Mouse (Mus musculus) forebrain, embryonic 15.5 days (tissue): ENCODE measurements at regions not wholly inside any gene's neighbourhood (a gene's known extent, or its start where the extent isn't known, plus 50 kb on each side); places are given as distances from the start of the nearest gene placed in this dataset.
"Not testable (repeated sequence)": the region's sequence is repeated elsewhere in the genome, so short reads cannot be mapped to it uniquely, and the experiment has no call there.

ENCODE experiments used
- ATAC-seq: fragments of 200-750 bp; cut with Nextera tagmentation; replicated peaks from 2 replicates; pipeline ENCODE4 v1.8.0; 2017; ENCODE audit warnings: mild to moderate bottlenecking, moderate TSS enrichment, moderate library complexity
- H3K27ac ChIP-seq: fragments of 300-500 bp; sonication (generic); replicated peaks from 2 replicates; pipeline ENCODE4 v1.5.1; 2015; ENCODE audit warnings: mild to moderate bottlenecking, inconsistent platforms
- H3K27me3 ChIP-seq: fragments of 300-500 bp; sonication (generic); 2 replicates; pipeline ENCODE4 v1.6.1; 2015; ENCODE audit warnings: inconsistent platforms
- H3K36me3 ChIP-seq: fragments of 300-500 bp; sonication (generic); 2 replicates; pipeline ENCODE4 v1.6.1; 2015; ENCODE audit warnings: mild to moderate bottlenecking, inconsistent platforms
- H3K4me1 ChIP-seq: fragments of 300-500 bp; sonication (generic); 2 replicates; pipeline ENCODE4 v1.6.1; 2015; ENCODE audit warnings: inconsistent platforms
- H3K4me2 ChIP-seq: fragments of 300-500 bp; sonication (generic); replicated peaks from 2 replicates; pipeline ENCODE4 v1.6.1; 2015; ENCODE audit warnings: mild to moderate bottlenecking, inconsistent platforms
- H3K4me3 ChIP-seq: fragments of 300-500 bp; sonication (generic); 2 replicates; pipeline ENCODE4 v1.5.1; 2015; ENCODE audit warnings: mild to moderate bottlenecking, inconsistent platforms
- H3K9ac ChIP-seq: fragments of 300-500 bp; sonication (generic); replicated peaks from 2 replicates; pipeline ENCODE4 v1.6.1; 2015; ENCODE audit warnings: mild to moderate bottlenecking, inconsistent platforms
- H3K9me3 ChIP-seq: fragments of 300-500 bp; sonication (generic); 2 replicates; pipeline ENCODE4 v1.6.1; 2016; ENCODE audit warnings: inconsistent platforms
- WGBS: fragments of 180-500 bp; shearing (Covaris S2); methylation state at CpG from one replicate; pipeline ENCODE4 v1.1.7; 2015; ENCODE audit warnings: mixed read lengths; 5-methylcytosine and 5-hydroxymethylcytosine counted together

DNA sequence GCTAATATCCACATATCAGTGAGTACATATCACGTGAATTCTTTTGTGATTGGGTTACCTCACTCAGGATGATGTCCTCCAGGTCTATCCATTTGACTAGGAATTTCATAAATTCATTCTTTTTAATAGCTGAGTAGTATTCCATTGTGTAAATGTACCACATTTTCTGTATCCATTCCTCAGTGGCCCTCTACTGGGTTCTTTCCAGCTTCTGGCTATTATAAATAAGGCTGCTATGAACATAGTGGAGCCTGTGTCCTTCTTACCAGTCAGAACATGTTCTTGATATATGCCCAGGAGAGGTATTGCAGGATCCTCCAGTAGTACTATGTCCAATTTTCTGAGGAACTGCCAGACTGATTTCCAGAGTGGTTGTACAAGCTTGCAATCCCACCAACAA, 884.0 kb upstream of the Lrrc4c start:
- ATAC-seq, H3K9me3 ChIP-seq, H3K27ac ChIP-seq, H3K9ac ChIP-seq, H3K4me1 ChIP-seq, H3K4me2 ChIP-seq, H3K36me3 ChIP-seq, H3K27me3 ChIP-seq, H3K4me3 ChIP-seq: not testable (repeated sequence)
- 75% methylated on average over 1 of the region's 1 CpGs for WGBS

DNA sequence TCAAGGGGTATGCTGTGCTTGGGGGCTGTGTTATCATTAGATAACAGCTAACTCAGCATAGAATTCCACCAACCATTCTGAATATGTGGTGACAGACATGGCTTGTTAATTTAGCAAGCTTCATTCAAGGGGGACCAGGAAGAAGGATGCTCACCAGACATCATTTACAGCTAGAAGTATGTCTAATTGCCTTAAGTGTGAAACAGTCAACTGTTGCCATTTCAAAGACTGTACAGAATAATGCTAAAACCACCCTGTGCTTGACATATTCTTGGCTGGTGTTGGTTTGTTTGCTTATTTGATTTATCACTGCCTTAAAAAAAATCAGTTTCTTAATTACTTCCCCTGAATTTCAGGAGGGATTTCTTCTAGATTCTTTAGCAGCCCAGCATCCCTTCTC, 877.0 kb upstream of the Lrrc4c start:
- Histone ChIP-seq H3K9me3 (no peaks in the 10 kb centered on the region), H3K4me3 (no peak overlapping the region), H3K27me3 (no peaks in the 10 kb centered on the region), H3K36me3 (no peaks in the 10 kb centered on the region), H3K27ac (no peak overlapping the region), H3K4me2 (no peak overlapping the region), H3K9ac (no peak overlapping the region), H3K4me1 (no peaks in the 10 kb centered on the region)
- ATAC-seq, result peak; percentile 90

- Histone ChIP-seq H3K9ac (no peak overlapping the region), H3K27me3 (no peaks in the 10 kb centered on the region), H3K36me3 (no peaks in the 10 kb centered on the region), H3K9me3 (no peaks in the 10 kb centered on the region), H3K27ac (no peak overlapping the region), H3K4me2 (no peak overlapping the region), H3K4me3 (no peak overlapping the region), H3K4me1 (no peaks in the 10 kb centered on the region)
- ATAC-seq, result no peak
- 69% methylated on average over 2 of the region's 2 CpGs for WGBS
These were observed 874.6 kb upstream of the Lrrc4c start for GRCm38 (mm10) chr2:95443245-95443799.

GRCm38 (mm10) chr2:95448897-95449296, 869.1 kb upstream of the Lrrc4c start:
- Histone ChIP-seq H3K27me3 (no peaks in the 10 kb centered on the region), H3K36me3 (no peaks in the 10 kb centered on the region), H3K9me3 (no peaks in the 10 kb centered on the region), H3K4me1 (no peaks in the 10 kb centered on the region), H3K9ac (no peak overlapping the region), H3K4me3 (no peak overlapping the region), H3K27ac (no peak overlapping the region), H3K4me2 (no peak overlapping the region)
- peak; percentile 66 for ATAC-seq
- 0% methylated on average over 1 of the region's 1 CpGs for WGBS

DNA sequence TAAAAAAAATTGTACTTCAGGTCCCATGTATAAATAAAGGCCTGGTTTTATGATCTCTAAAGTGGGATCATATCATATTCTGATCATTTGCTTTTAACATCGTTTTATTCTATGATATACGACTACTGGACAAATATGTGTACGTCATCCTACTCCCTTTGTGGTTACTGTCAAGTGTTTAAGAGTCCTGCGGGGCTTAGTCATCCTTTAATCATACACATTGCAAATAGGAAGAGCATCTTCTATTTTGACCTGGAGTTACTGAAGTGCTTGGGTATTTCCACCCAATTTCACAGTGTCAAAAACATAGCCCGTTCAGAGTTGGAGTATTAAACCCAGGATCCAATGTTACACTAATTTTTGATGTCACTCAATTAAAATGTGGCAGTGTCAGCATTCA, 838.1 kb upstream of the Lrrc4c start:
- no peaks in the 10 kb centered on the region for H3K36me3 ChIP-seq
- H3K4me3 ChIP-seq, result no peak overlapping the region
- ATAC-seq, result no peak
- WGBS, result 91% methylated on average over 5 of the region's 5 CpGs
- no peaks in the 10 kb centered on the region for H3K27me3 ChIP-seq
- no peak overlapping the region for H3K9ac ChIP-seq
- no peak overlapping the region for H3K4me2 ChIP-seq
- no peaks in the 10 kb centered on the region for H3K4me1 ChIP-seq
- H3K9me3 ChIP-seq, result no peaks in the 10 kb centered on the region
- no peak overlapping the region for H3K27ac ChIP-seq

GRCm38 (mm10) chr2:95483397-95483796, 834.6 kb upstream of the Lrrc4c start:
- no peak overlapping the region for H3K9ac ChIP-seq
- WGBS, result 82% methylated on average over 2 of the region's 2 CpGs

DNA sequence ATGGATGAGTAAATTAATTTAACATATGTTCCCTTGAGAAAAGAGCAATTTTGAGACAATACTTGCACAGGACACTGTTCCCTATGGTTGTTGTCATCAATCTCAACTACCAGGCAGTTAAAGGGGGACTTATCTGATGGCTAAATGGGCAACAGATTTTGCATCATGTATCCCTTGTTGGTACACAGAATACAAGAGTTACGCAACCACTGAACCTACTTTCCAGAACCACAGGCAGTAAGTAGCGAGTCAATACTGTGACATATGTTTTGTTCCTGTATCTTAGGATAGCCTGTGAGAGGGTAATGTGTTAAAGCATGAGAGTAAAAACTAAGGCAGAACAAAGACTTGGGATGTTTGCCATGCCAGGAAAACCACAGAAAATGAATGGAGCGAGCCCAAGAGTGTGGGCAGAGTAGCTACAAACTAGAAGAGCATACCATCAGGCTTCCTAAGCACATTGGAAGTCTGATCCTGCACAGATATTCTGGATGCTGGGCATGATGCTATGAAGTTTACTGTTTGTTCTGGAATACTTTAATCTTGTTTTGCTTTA, 830.3 kb upstream of the Lrrc4c start:
- Histone ChIP-seq H3K27ac (no peak overlapping the region), H3K36me3 (no peaks in the 10 kb centered on the region), H3K4me1 (no peaks in the 10 kb centered on the region), H3K4me3 (no peak overlapping the region), H3K4me2 (no peak overlapping the region), H3K9me3 (no peaks in the 10 kb centered on the region), H3K27me3 (no peaks in the 10 kb centered on the region), H3K9ac (no peak overlapping the region)
- 90% methylated on average over 3 of the region's 3 CpGs for WGBS
- no peak for ATAC-seq

More at GRCm38 (mm10) chr2:95483397-95483796, 834.6 kb upstream of the Lrrc4c start:
- H3K9me3 ChIP-seq, result no peaks in the 10 kb centered on the region
- no peak overlapping the region for H3K27ac ChIP-seq
- ATAC-seq, result no peak
- no peaks in the 10 kb centered on the region for H3K36me3 ChIP-seq
- H3K4me1 ChIP-seq, result no peaks in the 10 kb centered on the region
- H3K4me2 ChIP-seq, result no peak overlapping the region
- H3K4me3 ChIP-seq, result no peak overlapping the region
- no peaks in the 10 kb centered on the region for H3K27me3 ChIP-seq

DNA sequence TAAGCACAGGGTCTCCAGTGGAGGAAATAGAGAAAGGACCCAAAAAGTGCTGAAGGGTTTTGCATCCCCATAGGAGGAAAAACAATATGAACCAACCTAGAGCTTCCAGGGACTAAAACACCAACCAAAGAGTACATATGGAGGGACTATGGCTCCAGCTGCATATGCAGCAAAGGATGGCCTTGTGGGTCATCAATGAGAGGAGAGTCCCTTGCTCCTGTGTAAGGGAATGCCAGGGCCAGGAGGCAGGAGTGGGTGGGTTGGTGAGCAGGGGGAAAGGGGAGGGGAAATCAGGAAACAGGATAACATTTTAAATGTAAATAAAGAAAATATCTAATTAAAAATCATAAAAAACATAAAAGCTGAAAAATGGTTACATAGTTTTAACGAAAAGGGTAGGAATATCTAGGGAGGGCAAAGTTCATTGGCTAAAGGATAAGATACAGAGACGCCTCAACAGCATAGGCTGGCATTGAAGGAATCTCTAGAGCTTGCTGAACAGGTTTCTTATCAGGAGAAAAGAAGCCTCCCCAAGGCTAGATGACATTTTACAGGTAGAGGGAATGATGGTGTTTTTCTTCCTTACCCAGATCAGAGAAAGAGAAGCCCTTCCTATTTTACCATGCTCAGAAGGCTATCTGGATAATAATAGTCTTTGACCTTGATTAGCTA, 823.8 kb upstream of the Lrrc4c start:
- no peak overlapping the region for H3K4me3 ChIP-seq
- no peaks in the 10 kb centered on the region for H3K4me1 ChIP-seq
- no peak overlapping the region for H3K27ac ChIP-seq
- no peak overlapping the region for H3K9ac ChIP-seq
- no peaks in the 10 kb centered on the region for H3K9me3 ChIP-seq
- 88% methylated on average over 2 of the region's 2 CpGs for WGBS
- no peaks in the 10 kb centered on the region for H3K36me3 ChIP-seq
- no peaks in the 10 kb centered on the region for H3K27me3 ChIP-seq
- no peak for ATAC-seq
- no peak overlapping the region for H3K4me2 ChIP-seq

- H3K27me3 ChIP-seq, result no peaks in the 10 kb centered on the region
- ATAC-seq, result no peak
- H3K36me3 ChIP-seq, result no peaks in the 10 kb centered on the region
- H3K4me3 ChIP-seq, result no peak overlapping the region
- H3K4me1 ChIP-seq, result no peaks in the 10 kb centered on the region
- 52% methylated on average over 4 of the region's 4 CpGs for WGBS
- H3K9ac ChIP-seq, result no peak overlapping the region
- no peaks in the 10 kb centered on the region for H3K9me3 ChIP-seq
- H3K27ac ChIP-seq, result no peak overlapping the region
- no peak overlapping the region for H3K4me2 ChIP-seq
These were observed 823.3 kb upstream of the Lrrc4c start for GRCm38 (mm10) chr2:95494698-95495088.

GRCm38 (mm10) chr2:95511286-95511685, 806.7 kb upstream of the Lrrc4c start:
- Histone ChIP-seq H3K4me2 (no peak overlapping the region), H3K36me3 (no peaks in the 10 kb centered on the region), H3K27ac (no peak overlapping the region), H3K4me1 (no peaks in the 10 kb centered on the region), H3K27me3 (no peaks in the 10 kb centered on the region), H3K9ac (no peak overlapping the region), H3K9me3 (no peaks in the 10 kb centered on the region), H3K4me3 (no peak overlapping the region)
- ATAC-seq, result no peak

GRCm38 (mm10) chr2:95521624-95522023, 796.3 kb upstream of the Lrrc4c start:
- no peaks in the 10 kb centered on the region for H3K4me1 ChIP-seq

DNA sequence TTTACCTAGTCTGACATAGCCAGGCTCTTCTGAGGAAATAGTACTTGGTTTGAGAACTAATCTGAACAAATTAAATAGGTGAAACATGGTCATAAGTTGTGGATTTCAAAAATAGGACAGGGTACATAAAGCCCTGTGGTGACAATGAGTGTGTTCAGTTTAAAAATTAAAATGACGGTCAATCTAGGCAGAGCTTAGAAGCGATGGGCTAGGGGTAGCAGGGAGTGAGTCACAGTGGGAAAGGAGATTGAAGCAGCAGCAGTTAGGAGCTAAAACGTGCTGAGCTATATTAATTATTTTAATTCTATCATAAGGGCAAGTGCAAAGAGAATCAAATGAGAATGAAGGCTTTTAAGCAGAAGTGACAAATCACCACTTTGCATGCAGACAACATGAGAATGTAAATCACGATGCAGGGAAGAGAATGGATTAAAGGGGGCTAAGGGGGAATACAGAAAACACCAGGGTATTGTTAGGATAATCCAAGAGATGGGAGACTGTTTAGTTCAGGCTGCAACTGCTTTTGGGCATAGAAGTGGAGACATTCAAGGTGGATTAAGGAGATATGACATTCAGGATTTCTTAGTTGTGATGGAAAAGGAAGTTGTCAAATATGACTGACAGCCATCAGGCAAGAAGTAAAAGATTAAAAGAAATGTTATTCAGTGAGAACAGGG, 793.2 kb upstream of the Lrrc4c start:
- H3K4me3 ChIP-seq, result no peak overlapping the region
- no peaks in the 10 kb centered on the region for H3K36me3 ChIP-seq
- 41% methylated on average over 4 of the region's 4 CpGs for WGBS
- no peak for ATAC-seq
- no peak overlapping the region for H3K27ac ChIP-seq
- H3K4me2 ChIP-seq, result no peak overlapping the region
- H3K4me1 ChIP-seq, result no peaks in the 10 kb centered on the region
- H3K9me3 ChIP-seq, result no peaks in the 10 kb centered on the region
- H3K27me3 ChIP-seq, result no peaks in the 10 kb centered on the region
- H3K9ac ChIP-seq, result no peak overlapping the region

More at GRCm38 (mm10) chr2:95521624-95522023, 796.3 kb upstream of the Lrrc4c start:
- Histone ChIP-seq H3K27me3 (no peaks in the 10 kb centered on the region), H3K4me2 (no peak overlapping the region), H3K9me3 (no peaks in the 10 kb centered on the region), H3K27ac (no peak overlapping the region), H3K9ac (no peak overlapping the region), H3K4me3 (no peak overlapping the region), H3K36me3 (no peaks in the 10 kb centered on the region)
- ATAC-seq, result no peak
